Mouse (Mus musculus) heart, postnatal 10 days (tissue): ENCODE data around the gene Zfp870. TPM values are rescaled to one million over a fixed set of nuclear protein-coding genes. Genes with fewer than 3 reads are reported as not detected.

ENCODE experiments used
- DNase-seq, 2 experiments: peaks; one replicate each; pipeline ENCODE4 v3.0.0; 2021
- intact Hi-C: fragments of 180-260 bp; cut with DNase I; formaldehyde crosslinking; loops from one replicate; pipeline ENCODE4 v1.15.1; 2025
- total RNA-seq, 2 experiments: library from RNA; stranded (reverse); gene quantifications; 2 replicates each; pipeline ENCODE4 v1.2.3; 2021

Zfp870 gene
- total RNA-seq: 10 to 100 TPM in 1 of 2 experiments, 1 to 10 TPM in 1; 10.0 to 10.7 TPM

DNA sequence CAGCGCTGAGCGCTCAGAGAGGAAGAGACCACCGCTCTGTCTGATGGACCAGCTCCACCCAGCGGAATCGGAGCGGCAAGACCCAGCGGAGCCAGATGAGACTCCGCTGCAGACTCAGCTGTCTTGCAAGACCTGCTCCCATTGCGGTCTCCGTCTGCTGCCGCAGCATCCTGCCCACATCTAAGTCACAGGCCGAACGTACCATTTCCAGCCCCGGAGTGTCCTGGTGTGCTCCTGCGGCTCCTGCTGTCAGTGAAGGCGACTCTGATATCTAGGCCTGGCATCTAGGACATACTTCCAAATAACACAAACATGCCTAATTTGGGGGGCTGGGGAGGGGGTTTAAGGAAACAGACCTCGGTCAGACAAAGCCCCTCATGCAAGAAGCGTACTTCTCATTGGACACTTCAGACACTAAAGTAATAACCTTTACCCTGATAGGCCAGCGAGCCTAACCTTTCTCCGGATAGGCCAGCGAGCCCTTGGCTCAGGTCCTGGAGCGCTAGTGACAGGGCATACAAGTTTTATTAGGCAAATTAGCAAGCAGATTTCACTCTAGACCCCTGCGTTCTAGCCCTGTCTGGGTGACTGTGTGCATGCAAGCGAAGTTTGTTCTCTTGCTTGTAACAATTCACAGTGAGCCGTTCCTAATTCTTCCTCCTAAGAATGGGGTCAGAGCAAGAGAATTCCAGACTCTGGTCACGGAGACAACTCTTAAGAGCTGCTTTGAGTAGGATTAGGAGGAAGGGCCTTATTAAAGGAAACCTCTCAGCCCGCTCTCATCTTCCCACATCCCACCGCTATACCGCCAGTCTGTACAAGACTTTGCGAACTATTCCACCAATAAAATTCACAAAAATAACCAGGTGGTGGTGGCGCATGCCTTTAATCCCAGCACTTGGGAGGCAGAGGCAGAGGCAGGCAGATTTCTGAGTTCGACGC, at the start of gene Zfp870:
Gene Zfp870 (minus strand): TSS at position 404 of the 942 bp plus-strand sequence.
- DNase-seq: peak; percentile 95
- intact Hi-C loops: no loop called here

GRCm38 (mm10) chr17:32939831-32940230, 48.4 kb upstream of the Zfp870 start:
- DNase-seq: no peak
- intact Hi-C loops: no loop called here

GRCm38 (mm10) chr17:32927803-32928202, 36.4 kb upstream of the Zfp870 start:
- no peak for DNase-seq
- intact Hi-C loops: no loop called here

- intact Hi-C loops: no loop called here
- peak; percentile 80 to 86 for DNase-seq
Observed at GRCm38 (mm10) chr17:32924658-32925312, 33.3 kb upstream of the Zfp870 start.

- intact Hi-C loops: no loop called here
- DNase-seq: no peak
Observed at GRCm38 (mm10) chr17:32923681-32924080, 32.2 kb upstream of the Zfp870 start.

- intact Hi-C loops: no loop called here
- DNase-seq: no peak
Observed at GRCm38 (mm10) chr17:32919123-32919522, 27.7 kb upstream of the Zfp870 start.

DNA sequence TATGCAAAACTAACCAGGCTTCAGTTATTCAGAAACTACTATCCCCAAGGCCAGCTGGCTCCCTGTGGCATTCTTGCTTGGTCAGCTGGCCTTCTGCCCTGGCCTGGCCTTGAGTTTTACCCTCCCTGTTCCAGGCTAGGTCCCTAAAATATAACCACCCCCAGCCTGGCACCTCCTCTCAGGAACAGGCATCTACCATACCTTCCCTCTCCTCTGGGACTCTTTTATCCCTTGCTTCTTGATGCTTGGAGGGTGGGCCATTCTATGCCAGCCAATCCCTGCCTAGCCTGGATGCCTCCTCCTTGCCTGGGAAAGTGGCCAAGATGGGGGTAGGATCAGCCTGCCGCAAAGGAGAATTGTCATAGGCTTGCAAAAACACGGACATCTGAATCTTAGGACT, 25.7 kb upstream of the Zfp870 start, which contains the start of gene Cyp4f14:
Gene Cyp4f14 (minus strand): TSS at position 212 of the 400 bp plus-strand sequence.
- DNase-seq: peak; percentile 17 to 47
- intact Hi-C loops: no loop called here

DNA sequence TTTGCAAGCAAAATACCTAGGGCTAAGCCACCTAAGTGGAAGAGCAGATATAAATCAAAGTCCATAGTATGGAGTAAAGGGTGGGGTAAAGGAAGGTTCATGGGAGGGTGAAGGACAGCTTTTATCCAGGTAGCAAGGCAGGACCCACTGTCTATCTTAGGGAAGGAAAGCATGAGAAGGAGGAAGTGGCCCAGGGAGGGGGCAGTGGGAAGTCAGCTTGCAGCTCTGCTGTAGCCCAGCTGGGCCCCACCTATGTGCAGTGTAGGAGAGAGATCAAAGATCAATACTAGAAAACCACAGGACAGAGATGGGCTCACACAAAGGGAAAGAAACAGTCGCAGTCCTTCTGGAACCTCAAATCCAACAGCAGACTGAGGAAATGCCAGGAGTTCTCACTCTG, 24.6 kb upstream of the Zfp870 start:
- DNase-seq: no peak
- intact Hi-C loops: no loop called here

DNA sequence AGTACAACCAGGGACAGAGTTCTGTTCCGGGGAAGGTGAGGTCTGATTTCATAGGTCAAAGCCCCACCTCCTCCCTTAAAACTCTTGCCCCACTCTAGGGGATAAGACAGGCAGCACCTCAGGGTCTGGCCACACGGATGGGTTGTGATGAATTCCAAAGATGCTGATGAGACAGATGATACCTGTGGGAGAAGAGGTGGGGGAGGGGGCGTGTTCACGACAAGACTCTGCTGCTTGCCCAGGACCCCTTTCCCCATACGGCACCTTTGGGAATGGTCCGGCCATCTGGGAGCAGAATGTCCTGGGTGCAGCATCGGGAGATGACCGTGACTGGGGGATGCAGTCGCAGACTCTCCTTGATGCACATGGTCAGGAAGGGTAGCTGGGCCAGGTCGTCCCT, 14.7 kb upstream of the Zfp870 start:
- DNase-seq: no peak
- intact Hi-C loops: no loop called here

- intact Hi-C loops: no loop called here
- DNase-seq: peak; percentile 20 to 56
Observed at GRCm38 (mm10) chr17:32905239-32905638, 13.8 kb upstream of the Zfp870 start.

GRCm38 (mm10) chr17:32904414-32904813, 13.0 kb upstream of the Zfp870 start:
- peak in 1 of 2 experiments; percentile 10 for DNase-seq
- intact Hi-C loops: loop anchor here (1.0 kb wide), 1 partner anchor 47 kb away; no protein-coding TSS in a partner anchor

DNA sequence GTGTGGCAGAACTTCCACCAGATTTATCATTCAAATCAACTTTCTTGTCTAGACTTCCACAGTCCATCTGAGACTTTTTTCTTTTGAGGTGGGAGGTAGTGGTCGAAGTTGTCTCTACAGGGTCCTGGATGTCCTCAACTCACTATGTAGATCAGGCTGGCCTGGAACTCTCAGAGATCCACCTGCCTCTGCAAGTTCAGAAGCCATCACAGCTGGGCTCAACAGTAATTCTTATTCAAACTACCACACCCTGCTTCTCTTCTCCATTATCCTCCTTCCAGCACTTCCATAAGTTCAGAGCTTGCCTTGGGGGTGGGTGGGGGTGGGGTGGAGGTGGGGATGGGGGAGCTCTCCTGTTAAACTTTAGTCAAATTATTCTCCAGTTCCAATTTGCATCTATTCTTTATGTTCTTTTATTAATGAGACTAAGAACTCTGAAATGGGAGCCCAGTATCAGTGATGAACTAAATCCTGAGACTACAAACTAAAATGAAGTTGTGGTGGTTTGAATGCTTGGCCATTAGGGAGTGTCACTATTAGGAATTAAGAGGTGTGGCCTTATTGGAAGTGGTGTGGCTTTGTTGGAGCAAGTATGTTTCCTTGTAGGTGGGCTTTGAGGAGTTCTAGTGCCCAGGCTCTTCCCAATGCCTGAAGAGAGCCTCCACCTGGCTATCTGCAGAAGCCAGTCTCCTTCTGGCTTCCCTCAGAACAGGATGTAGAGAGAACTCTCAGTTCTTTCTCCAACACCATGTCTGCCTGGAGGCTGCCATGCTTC, 10.5 kb upstream of the Zfp870 start:
- intact Hi-C loops: no loop called here

DNA sequence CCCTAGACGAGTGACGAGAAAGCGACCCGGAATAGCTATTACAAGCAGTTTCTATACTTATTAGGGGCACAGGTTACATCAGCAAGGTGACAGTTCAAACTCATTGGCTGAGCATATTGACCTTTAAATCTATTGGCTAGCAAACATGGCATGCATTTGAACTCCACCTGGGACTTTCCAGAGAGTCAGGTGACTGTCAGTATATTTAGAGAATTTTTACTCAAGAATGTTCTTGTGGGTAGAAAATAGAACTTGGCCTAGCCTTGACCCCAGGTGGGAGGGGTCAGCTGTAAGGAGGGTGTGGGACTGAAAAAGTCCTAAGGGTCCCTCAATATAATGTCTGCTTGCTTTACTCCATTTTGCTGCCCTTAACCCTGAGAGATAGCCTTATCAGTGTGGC, 4.0 kb upstream of the Zfp870 start:
- no peak for DNase-seq
- intact Hi-C loops: no loop called here

More for the DNA sequence above, 10.5 kb upstream of the Zfp870 start:
- DNase-seq: no peak

DNA sequence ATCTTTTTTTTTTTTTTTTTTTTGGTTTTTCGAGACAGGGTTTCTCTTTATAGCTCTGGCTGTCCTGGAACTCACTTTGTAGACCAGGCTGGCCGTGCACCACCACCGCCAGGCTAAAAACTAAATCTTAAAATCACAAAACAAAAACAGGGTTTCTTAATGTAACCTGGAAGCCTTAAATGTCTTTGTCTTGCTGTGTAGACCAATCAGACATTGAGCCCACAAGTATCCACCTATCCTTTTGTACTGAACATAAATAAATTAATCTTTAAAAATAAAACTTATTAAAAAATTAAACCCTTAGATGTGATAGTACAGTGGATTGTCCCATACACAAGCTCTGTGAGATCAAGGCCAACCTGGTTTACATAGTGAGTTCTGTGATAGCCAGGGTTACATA, 2.5 kb upstream of the Zfp870 start:
- DNase-seq: no peak
- intact Hi-C loops: no loop called here

DNA sequence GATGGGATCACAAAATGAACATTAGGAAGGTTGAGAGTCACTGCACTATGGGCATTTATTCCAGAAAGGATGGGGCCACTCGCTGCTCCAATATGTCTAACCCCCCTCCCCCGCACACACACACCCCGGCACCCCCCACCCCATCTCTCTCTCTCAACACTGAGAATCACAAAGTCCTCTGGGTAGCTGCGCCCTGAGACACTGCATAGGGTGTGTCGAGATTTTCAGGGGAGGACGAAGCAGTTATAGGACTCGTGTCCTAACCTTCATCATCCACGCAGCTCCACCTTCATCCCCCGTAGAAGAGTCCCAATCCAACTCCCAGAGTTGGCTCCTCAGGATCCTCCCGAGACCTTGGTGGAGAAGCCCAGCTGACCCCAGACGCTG, 597 bp downstream of the Zfp870 start:
- no peak for DNase-seq
- intact Hi-C loops: no loop called here

- intact Hi-C loops: no loop called here
- no peak for DNase-seq
Observed at GRCm38 (mm10) chr17:32889611-32890010, 1.8 kb downstream of the Zfp870 start.

DNA sequence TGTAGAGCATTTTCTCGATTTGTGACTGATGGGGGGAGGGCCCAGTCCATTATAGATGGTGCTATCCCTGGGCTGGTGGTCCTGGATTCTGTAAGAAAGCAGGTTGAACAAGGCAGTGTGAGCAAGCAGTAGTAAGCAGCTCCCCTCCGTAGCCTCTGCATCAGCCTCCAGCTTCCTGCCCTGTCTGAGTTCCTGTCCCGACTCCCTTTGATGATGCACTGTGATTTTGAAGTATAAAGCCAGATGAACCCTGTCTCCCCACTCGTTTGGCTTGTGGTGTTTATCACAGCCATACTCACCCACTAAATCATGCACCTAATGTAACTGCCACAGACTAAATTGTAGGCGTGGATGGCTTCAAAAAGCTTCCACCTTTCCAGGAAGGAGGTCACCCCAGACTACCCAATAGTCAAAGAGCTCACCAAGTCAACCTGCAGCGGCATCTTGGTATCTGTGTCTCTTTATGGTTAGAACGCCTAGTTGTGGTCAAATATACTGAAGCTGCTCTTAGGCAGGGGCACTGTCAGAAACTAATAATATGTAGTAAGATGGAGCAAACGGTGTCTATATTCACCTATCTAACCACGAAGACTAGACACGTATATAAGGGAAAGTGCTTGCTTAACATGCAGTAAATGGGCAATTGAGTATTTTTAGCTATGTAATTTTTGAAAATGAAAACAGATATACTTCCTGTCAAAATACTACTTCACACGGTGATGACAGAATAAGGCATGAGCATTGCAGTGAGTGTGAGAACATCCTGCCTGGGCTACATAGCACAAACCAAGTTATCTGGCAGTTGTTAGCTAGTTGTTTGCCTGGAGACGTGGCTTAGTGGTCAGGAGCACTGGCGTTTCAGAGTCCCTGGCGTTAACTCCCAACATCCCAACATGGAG, 10.9 kb downstream of the Zfp870 start:
- intact Hi-C loops: no loop called here
- no peak for DNase-seq

DNA sequence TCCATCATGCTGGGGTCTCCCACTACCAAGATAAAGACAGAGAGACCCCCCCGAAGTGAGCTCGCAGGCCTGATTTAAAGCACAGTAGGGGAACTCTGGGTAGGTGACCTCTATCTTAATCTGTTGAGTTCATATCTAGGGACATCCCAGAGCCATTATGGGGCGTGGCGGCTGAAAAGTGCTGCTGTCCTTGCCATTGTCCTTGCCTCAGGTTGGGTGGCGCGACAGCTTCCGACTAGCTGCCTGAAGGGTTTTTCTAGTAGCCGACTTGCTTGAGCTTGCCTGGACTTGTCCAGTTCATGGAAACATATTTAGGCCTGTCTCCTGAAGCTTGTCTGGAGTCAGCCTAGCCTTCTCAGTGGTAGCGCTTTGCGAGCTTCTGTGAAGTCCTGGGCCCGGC, 12.7 kb downstream of the Zfp870 start:
- DNase-seq: no peak
- intact Hi-C loops: no loop called here

DNA sequence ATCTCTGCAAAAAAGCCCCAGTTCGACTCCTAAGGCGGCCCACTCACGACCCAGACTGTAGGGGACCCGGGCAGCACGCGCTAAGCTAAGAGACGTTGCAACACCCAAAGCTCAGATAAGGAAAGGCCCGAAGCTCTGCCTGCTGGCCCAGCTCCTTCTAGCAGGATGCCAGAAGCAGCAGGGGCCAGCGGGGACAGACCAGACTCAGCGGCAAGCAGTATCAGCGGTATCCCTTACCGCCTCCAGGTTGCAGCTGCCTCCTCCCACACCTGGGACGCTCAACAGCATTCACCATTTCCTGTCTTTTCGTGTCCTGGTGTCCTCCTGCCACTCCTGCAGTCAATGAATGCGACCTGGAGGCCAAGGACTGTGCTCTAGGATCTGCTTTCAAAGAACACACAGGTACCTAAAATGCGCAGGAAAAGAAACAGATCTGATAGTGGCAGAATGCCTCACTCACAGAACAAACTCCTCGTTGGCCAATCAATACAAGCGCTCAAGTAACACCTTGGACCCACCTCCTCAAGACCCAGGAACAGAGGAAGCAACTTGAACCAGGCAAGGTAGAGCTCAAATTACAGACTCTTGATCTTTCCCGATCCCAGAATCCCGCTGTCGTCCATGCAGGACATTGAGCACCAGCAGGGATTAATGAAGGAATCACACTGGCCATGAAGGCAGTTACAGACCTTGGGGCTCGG, 13.8 kb downstream of the Zfp870 start:
- intact Hi-C loops: no loop called here
- peak in 1 of 2 experiments; percentile 5 for DNase-seq
